Mouse (Mus musculus) C2C12 (cell line): Measurements from ENCODE around the gene Ift20. TPM values are rescaled to one million over a fixed set of nuclear protein-coding genes. Genes with fewer than 3 reads are reported as not detected.

Source experiments
- H3K27me3 ChIP-seq: one replicate; pipeline ENCODE4 v1.6.1; 2011; ENCODE audit not compliant: control insufficient read depth, insufficient read depth, insufficient read length
- H3K36me3 ChIP-seq: one replicate; pipeline ENCODE4 v1.6.1; 2011; ENCODE audit not compliant: control insufficient read depth, insufficient read depth
- H3K4me3 ChIP-seq: one replicate; pipeline ENCODE4 v1.5.1; 2011; ENCODE audit warnings: mild to moderate bottlenecking, control low read depth; ENCODE audit not compliant: poor library complexity, insufficient read depth, severe bottlenecking
- H3K79me2 ChIP-seq: one replicate; pipeline ENCODE4 v1.6.1; 2011; ENCODE audit not compliant: control insufficient read depth, insufficient read depth
- H3K79me3 ChIP-seq: one replicate; pipeline ENCODE4 v1.6.1; 2011; ENCODE audit warnings: low read depth, control low read depth
- H3ac ChIP-seq: one replicate; pipeline ENCODE3; 2011; ENCODE audit warnings: low read depth; ENCODE audit not compliant: control insufficient read depth, insufficient read length
- CEBPB ChIP-seq: IDR thresholded peaks from one replicate; pipeline ENCODE4 v1.6.1; 2011; ENCODE audit warnings: low read depth, mild to moderate bottlenecking, control low read depth, moderate library complexity
- CTCF ChIP-seq: IDR thresholded peaks from one replicate; pipeline ENCODE4 v1.5.1; 2011; ENCODE audit not compliant: control insufficient read depth, insufficient read depth, insufficient read length
- FOSL1 ChIP-seq: IDR thresholded peaks from one replicate; pipeline ENCODE4 v1.8.0; 2011; ENCODE audit warnings: mild to moderate bottlenecking, low read length; ENCODE audit not compliant: poor library complexity, insufficient read depth, severe bottlenecking
- MAX ChIP-seq: IDR thresholded peaks from one replicate; pipeline ENCODE4 v1.6.1; 2011; ENCODE audit warnings: mild to moderate bottlenecking, control low read depth
- MYOD1 ChIP-seq: IDR thresholded peaks from one replicate; pipeline ENCODE4 v1.6.1; 2011; ENCODE audit warnings: low read depth; ENCODE audit not compliant: control insufficient read depth, insufficient read length
- MYOG ChIP-seq: IDR thresholded peaks from one replicate; pipeline ENCODE4 v1.6.1; 2011; ENCODE audit not compliant: control insufficient read depth, insufficient read length; ENCODE audit errors: extremely low read depth
- USF1 ChIP-seq: IDR thresholded peaks from one replicate; pipeline ENCODE4 v1.6.1; 2011; ENCODE audit warnings: low read depth, mild to moderate bottlenecking, control low read depth, moderate library complexity
- polyA plus RNA-seq: library from polyadenylated mRNA; unstranded; fragments of >200 nt; fragmentation: generic; extraction: Trizol; gene quantifications from one replicate; pipeline ENCODE4 v1.2.1, GENCODE M21; 2012; ENCODE audit warnings: missing spikeins

Ift20 gene
- polyA plus RNA-seq, 1 experiment = 61.1 TPM

- H3K79me3 ChIP-seq = peaks cover 17% of the 10 kb centered on the region
- no peak overlapping the region for H3K4me3 ChIP-seq
- TF ChIP-seq MAX (no peak), CEBPB (no peak), USF1 (no peak), MYOG (no peak), CTCF (no peak), FOSL1 (no peak)
- no peak overlapping the region for H3ac ChIP-seq
- no peaks in the 10 kb centered on the region for H3K27me3 ChIP-seq
- peaks cover 70% of the 10 kb centered on the region for H3K36me3 ChIP-seq
- peaks cover 36% of the 10 kb centered on the region for H3K79me2 ChIP-seq
These were observed 20.4 kb upstream of the Ift20 start for GRCm38 (mm10) chr11:78515549-78516325.

DNA sequence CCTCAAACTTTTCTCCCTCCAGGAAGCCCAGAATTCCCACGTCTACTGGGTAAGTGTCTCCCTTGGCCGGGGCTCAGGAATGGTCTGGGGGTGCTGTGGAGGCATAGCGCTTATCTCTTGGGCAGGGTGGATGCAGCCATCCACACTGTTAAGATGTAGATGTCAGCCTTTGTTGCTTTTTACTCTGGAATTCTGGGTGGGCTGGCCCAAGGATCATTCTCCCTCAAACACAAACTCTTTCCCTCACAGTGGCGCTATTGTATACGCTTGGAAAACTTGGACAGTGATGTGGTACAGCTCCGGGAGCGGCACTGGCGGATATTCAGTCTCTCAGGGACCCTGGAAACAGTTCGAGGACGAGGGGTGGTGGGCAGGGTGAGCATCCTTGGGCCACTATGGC, 17.2 kb upstream of the Ift20 start:
- no peak overlapping the region for H3K4me3 ChIP-seq
- H3K36me3 ChIP-seq = peaks cover 94% of the 10 kb centered on the region
- H3K79me3 ChIP-seq = no peaks in the 10 kb centered on the region
- H3K79me2 ChIP-seq = peaks cover 4% of the 10 kb centered on the region
- no peaks in the 10 kb centered on the region for H3K27me3 ChIP-seq
- TF ChIP-seq MYOG (no peak), MYOD1 (no peak), MAX (no peak), CTCF (no peak), FOSL1 (no peak), USF1 (no peak), CEBPB (no peak)
- H3ac ChIP-seq = no peak overlapping the region

GRCm38 (mm10) chr11:78521880-78522279, 14.3 kb upstream of the Ift20 start:
- H3K27me3 ChIP-seq = no peaks in the 10 kb centered on the region
- H3K79me2 ChIP-seq = no peaks in the 10 kb centered on the region
- peaks cover 97% of the 10 kb centered on the region for H3K36me3 ChIP-seq
- no peak overlapping the region for H3ac ChIP-seq
- no peak overlapping the region for H3K4me3 ChIP-seq
- TF ChIP-seq USF1 (no peak), MAX (no peak), MYOG (no peak), CTCF (no peak), FOSL1 (no peak), CEBPB (no peak), MYOD1 (no peak)
- no peaks in the 10 kb centered on the region for H3K79me3 ChIP-seq

DNA sequence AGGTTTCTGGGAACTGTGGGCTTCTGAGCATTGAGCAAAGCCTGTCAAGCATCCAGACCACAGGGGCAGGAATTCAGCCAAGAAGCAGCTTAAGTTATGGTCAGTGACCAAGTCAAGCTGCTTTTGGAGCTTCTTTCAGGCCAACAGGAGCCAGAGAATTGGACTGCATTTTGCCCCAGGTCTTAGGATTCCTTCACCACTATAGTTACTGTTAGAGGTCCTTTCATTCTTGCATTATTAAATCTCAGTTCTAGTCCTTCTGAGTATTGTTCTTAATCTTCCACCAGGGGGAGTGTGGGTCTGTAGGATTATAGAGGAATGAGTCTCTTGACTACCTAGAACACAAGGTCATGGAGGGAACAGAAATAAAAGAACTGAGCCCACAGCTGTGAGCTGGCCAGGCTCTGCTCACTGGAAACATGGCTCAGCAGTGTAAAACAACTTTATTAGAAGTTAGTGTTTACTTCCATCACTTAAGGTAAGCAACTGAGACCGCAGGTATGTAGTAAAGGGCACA, 13.6 kb upstream of the Ift20 start:
- no peaks in the 10 kb centered on the region for H3K79me3 ChIP-seq
- peaks cover 100% of the 10 kb centered on the region for H3K36me3 ChIP-seq
- H3ac ChIP-seq = no peak overlapping the region
- H3K4me3 ChIP-seq = no peak overlapping the region
- no peaks in the 10 kb centered on the region for H3K79me2 ChIP-seq
- H3K27me3 ChIP-seq = no peaks in the 10 kb centered on the region
- TF ChIP-seq MYOD1 (no peak), FOSL1 (no peak), CTCF (no peak), CEBPB (no peak), MYOG (no peak), USF1 (no peak), MAX (no peak)

DNA sequence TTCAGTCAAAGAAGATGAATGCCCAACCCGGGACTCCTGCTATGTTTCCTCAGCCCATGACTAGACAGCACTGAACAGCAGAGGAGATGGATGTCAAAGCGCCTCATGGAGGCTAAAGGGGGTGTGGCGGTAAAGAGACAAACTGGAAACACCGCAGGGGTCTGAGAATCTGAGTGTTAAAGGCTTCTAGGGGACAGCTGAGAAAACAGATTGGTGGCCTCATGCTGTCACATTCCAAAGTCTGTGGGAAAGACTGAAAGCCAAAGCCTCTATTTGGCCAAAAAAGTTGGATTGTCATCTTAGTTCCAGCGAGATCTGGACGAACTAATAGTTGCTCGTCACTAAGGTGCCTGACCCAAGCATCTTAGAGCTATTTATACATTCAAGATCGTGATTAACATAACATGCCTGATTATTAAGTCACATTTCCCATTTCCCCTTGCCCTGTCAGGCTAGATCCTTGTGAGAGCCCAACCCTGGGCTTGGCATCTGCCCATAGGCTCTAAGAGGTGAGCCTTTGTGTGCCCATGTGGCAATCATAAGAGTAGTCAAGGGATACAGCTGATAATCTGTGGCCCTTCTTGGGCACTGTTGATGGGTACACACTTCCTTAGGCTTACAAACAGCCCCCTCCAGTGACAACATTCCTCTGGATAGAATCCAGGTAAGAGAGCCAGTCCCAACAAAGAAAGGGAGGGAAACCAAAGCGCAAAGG, 12.8 kb upstream of the Ift20 start:
- no peaks in the 10 kb centered on the region for H3K27me3 ChIP-seq
- no peaks in the 10 kb centered on the region for H3K79me2 ChIP-seq
- no peak for TF ChIP-seq MYOG
- TF ChIP-seq CTCF = no peak
- TF ChIP-seq USF1 = no peak
- TF ChIP-seq MYOD1 = peak; percentile 31
- H3K79me3 ChIP-seq = no peaks in the 10 kb centered on the region
- no peak overlapping the region for H3K4me3 ChIP-seq
- H3K36me3 ChIP-seq = peaks cover 100% of the 10 kb centered on the region
- no peak overlapping the region for H3ac ChIP-seq
